Mouse (Mus musculus) heart, postnatal 14 days (tissue): Measurements from ENCODE around the gene Card11. TPM values are rescaled to one million over a fixed set of nuclear protein-coding genes. Genes with fewer than 3 reads are reported as not detected.

ENCODE experiments used
- microRNA-seq, 2 experiments: library from miRNA; unstranded; fragments of <30 nt; microRNA quantifications; one replicate each; pipeline ENCODE4 v1.2.0; 2021 to 2022
- total RNA-seq, 2 experiments: library from RNA; stranded (reverse); gene quantifications; 2 replicates each; pipeline ENCODE4 v1.2.3; 2021

The Card11 gene
- total RNA-seq, 2 experiments from 2014 or later, result 0.41 to 2.0 TPM

Small RNA genes within 50 kb of the gene (microRNA-seq; reads per million reads assigned to microRNA genes)
- 0 reads per million in 2 experiments for gene Gm44385

Other genes with a start within 250 kb of the Card11 start
- gene Gna12, start 170.2 kb downstream of the Card11 start, total RNA-seq, result 10 to 100 TPM; 80.5 to 84.2 TPM
- gene Sdk1, start 240.9 kb upstream of the Card11 start, total RNA-seq, result 1 to 10 TPM; 3.0 to 3.3 TPM